Mouse (Mus musculus): ENCODE data around the gene Itih1.

GRCm38 (mm10) chr14:30949986-30950385 is 6.9 kb upstream of the Itih1 start:
- TF ChIP-seq GATA1 (IDR thresholded peaks at IDR 0.05; ENCODE audit: low read length) (no peak), TAL1 (IDR thresholded peaks at IDR 0.05; ENCODE audit: low read length) (no peak)

All from erythroblast, embryonic 14.5 days (primary cell).